8 mouse cellular contexts compared by ENCODE assay signal in the genomic region with DNA sequence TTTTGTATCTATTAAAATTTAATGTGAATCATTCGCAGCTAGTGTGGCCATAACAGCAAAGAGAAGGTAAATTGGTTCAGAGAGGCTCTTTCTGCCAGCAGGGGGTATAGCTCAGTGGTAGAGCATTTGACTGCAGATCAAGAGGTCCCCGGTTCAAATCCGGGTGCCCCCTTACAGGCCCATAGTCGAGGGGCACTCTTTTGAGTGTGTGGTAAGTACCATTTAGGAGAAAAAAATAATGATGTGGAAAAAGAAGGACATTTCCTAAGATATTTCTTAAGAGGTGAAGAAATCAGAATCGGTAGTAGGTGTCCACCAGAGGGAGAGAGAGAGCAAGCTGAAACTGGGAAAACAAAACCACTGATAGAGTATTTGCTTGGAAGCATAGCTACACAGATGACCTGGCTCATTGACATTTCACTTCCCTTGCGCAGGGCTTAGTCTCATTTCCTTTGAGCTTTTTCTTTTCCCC. TPM values are rescaled to one million over a fixed set of nuclear protein-coding genes. Genes with fewer than 3 reads are reported as not detected.
DNase-seq lines count a peak whose midpoint lies in the region; ATAC-seq lines count a peak whose summit lies in the region.

No protein-coding gene starts in this region.

- DNase-seq in WW6 (ENCODE audit: low read depth, low spot score), result peak; percentile 70
- DNase-seq in cerebellum, adult 9-10 months, result peak; percentile 87
- DNase-seq in gastrocnemius, adult 18-20 months (ENCODE audit: low spot score), result peak; percentile 75
- DNase-seq in layer of hippocampus, postnatal 36 days, result peak; percentile 76 to 80
- DNase-seq in lung, postnatal 25 days (ENCODE audit: low spot score), result peak; percentile 87
- DNase-seq in right cerebral cortex, adult 2 months (ENCODE audit: low spot score in 2 of 2), result peak; percentile 86 to 91
- peak; percentile 71 for DNase-seq in urinary bladder, postnatal 25 days (ENCODE audit: low spot score)

- 21% methylated on average over 6 of the region's 6 CpGs for whole genome bisulfite sequencing in hindbrain, embryonic 16.5 days

- H3K27ac ChIP-seq in hindbrain, embryonic 16.5 days (ENCODE audit: low read depth, low read length), result no peak overlapping the region

- ATAC-seq in hindbrain, embryonic 16.5 days, result peak; percentile 95

- no peaks in the 10 kb centered on the region for H3K4me1 ChIP-seq in hindbrain, embryonic 16.5 days (ENCODE audit: control insufficient read depth, insufficient read depth, low read depth, low read length)

- no peaks in the 10 kb centered on the region for H3K9me3 ChIP-seq in hindbrain, embryonic 16.5 days (ENCODE audit: control insufficient read depth, low read length)

- H3K36me3 ChIP-seq in hindbrain, embryonic 16.5 days (ENCODE audit: control insufficient read depth, insufficient read depth, low read length), result no peaks in the 10 kb centered on the region

- no peak overlapping the region for H3K4me2 ChIP-seq in hindbrain, embryonic 16.5 days (ENCODE audit: low read length)

- no peak overlapping the region for H3K9ac ChIP-seq in hindbrain, embryonic 16.5 days (ENCODE audit: low read depth, low read length)

- no peaks in the 10 kb centered on the region for H3K27me3 ChIP-seq in hindbrain, embryonic 16.5 days (replicated peaks; ENCODE audit: control insufficient read depth, insufficient read depth, low read length)

- H3K4me3 ChIP-seq in hindbrain, embryonic 16.5 days (ENCODE audit: low read length), result no peak overlapping the region

RNA-seq across cellular contexts. Expression of gene Zfp956, which starts 25.7 kb away (rescaled TPM):
- total RNA-seq in gastrocnemius, adult 18-20 months (2021), result 1 to 10 TPM; 5.7 to 7.0 TPM
- polyA plus RNA-seq in hindbrain, embryonic 16.5 days (2015; fragmentation: Nextera tagmentation; extraction: Ambion mirVana), result 24.1 and 25.5 TPM in 2 replicates
- total RNA-seq in layer of hippocampus, postnatal 36 days (2021), result 10 to 100 TPM; 20.2 to 21.9 TPM

RNA-seq across cellular contexts. Expression of gene Zfp212, which starts 58.7 kb away (rescaled TPM):
- total RNA-seq in gastrocnemius, adult 18-20 months (2021), result 1 to 10 TPM; 7.9 to 9.3 TPM
- polyA plus RNA-seq in hindbrain, embryonic 16.5 days (2015; fragmentation: Nextera tagmentation; extraction: Ambion mirVana), result 13.9 and 15.3 TPM in 2 replicates
- total RNA-seq in layer of hippocampus, postnatal 36 days (2021), result 10 to 100 TPM; 18.0 to 22.3 TPM
